Mouse (Mus musculus) midbrain, embryonic 12.5 days (tissue): ENCODE results near the gene Pik3r1. TPM values are rescaled to one million over a fixed set of nuclear protein-coding genes. Genes with fewer than 3 reads are reported as not detected.

ENCODE experiments used
- ATAC-seq: fragments of 200-750 bp; cut with Nextera tagmentation; 2 replicates; pipeline ENCODE4 v1.8.0; 2017; ENCODE audit warnings: low read depth, moderate TSS enrichment, moderate library complexity; ENCODE audit not compliant: low FRiP score
- H3K27ac ChIP-seq: fragments of 300-500 bp; sonication (generic); replicated peaks from 2 replicates; pipeline ENCODE4 v1.5.1; 2016; ENCODE audit warnings: mild to moderate bottlenecking
- H3K27me3 ChIP-seq: fragments of 300-500 bp; sonication (generic); 2 replicates; pipeline ENCODE4 v1.6.1; 2016; ENCODE audit warnings: mild to moderate bottlenecking
- H3K36me3 ChIP-seq: fragments of 300-500 bp; sonication (generic); 2 replicates; pipeline ENCODE4 v1.6.1; 2016
- H3K4me1 ChIP-seq: fragments of 300-500 bp; sonication (generic); 2 replicates; pipeline ENCODE4 v1.6.1; 2016
- H3K4me2 ChIP-seq: fragments of 300-500 bp; sonication (generic); replicated peaks from 2 replicates; pipeline ENCODE4 v1.6.1; 2016; ENCODE audit warnings: mild to moderate bottlenecking, moderate library complexity
- H3K4me3 ChIP-seq: fragments of 300-500 bp; sonication (generic); 2 replicates; pipeline ENCODE4 v1.5.1; 2016; ENCODE audit warnings: mild to moderate bottlenecking
- H3K9ac ChIP-seq: fragments of 300-500 bp; sonication (generic); replicated peaks from 2 replicates; pipeline ENCODE4 v1.6.1; 2016; ENCODE audit warnings: mild to moderate bottlenecking, moderate library complexity
- H3K9me3 ChIP-seq: fragments of 300-500 bp; sonication (generic); 2 replicates; pipeline ENCODE4 v1.6.1; 2016; ENCODE audit warnings: mild to moderate bottlenecking
- WGBS: fragments of 180-500 bp; shearing (Covaris S2); methylation state at CpG from one replicate; pipeline ENCODE4 v1.1.7; 2016; 5-methylcytosine and 5-hydroxymethylcytosine counted together
- polyA plus RNA-seq: library from polyadenylated mRNA; unstranded; fragments of >200 nt; fragmentation: Nextera tagmentation; extraction: Ambion mirVana; gene quantifications from 2 replicates; pipeline ENCODE4 v1.2.1, GENCODE M21; 2016

Gene Pik3r1
- 22.8 and 25.0 TPM in 2 replicates for polyA plus RNA-seq

DNA sequence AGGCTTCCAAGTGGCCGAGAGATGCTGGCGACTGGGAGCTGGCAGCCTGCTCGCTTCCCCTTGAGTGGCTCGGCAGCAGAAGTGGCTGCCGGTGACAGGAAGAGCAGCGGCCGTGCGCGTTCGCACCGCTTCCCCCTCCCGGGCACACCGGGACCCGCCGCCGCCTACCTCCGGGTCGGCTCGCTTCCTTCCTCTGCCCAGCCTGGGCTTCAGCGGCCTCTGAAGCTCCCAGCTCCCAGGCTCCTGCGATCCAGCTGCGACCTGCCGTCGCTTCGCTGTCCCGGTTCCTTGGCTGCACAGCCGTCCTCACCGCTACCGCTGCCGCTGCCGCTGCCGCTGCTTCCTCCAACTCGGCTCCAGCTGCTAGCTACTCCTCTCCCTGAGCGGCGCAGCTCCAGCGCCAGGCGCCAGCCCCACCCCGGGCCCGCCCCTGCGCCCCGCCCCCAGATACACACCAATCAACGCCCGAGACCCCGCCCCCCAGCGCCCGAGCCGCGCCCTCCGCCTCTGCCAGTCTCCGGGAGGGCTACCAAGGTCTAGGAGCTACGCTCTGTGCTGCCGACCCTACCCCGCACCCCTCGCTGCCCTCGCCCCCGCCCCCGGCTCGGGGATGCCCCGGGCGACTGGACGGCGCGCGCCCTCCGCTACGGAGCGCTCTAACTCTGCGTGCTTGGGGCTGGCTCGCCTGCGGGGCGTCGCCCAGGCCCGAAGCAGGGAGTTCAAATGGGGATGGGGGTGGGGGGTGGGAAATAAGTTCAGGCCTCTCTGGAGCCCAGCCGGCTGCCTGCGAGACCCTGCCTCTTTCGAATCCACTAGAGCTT lies at the start of gene Pik3r1:
Gene Pik3r1, minus strand, starts transcription at position 409 of the 821 bp plus-strand sequence.
- 1% methylated on average over 55 of the region's 76 CpGs for WGBS

GRCm38 (mm10) chr13:101813267-101813900 lies 45.4 kb upstream of the Pik3r1 start:
- H3K36me3 ChIP-seq: no peaks in the 10 kb centered on the region
- 12% methylated on average over 10 of the region's 10 CpGs for WGBS
- H3K9me3 ChIP-seq: no peaks in the 10 kb centered on the region
- peaks cover 15% of the 10 kb centered on the region for H3K4me1 ChIP-seq
- peaks cover 4% of the 10 kb centered on the region; the same call in 1 of the 2 replicates for H3K27me3 ChIP-seq
- peak overlapping the region; percentile 32 for H3K4me2 ChIP-seq
- peak; percentile 88 for ATAC-seq
- no peak overlapping the region for H3K9ac ChIP-seq
- 0 out of 2 replicates have a peak overlapping the region, but pooled peaks have one; percentile 6 for H3K27ac ChIP-seq
- H3K4me3 ChIP-seq: no peak overlapping the region

More for the DNA sequence above, at the start of gene Pik3r1:
- H3K4me2 ChIP-seq: peak within 1 kb of the TSS; percentile 68
- H3K27ac ChIP-seq: peak within 1 kb of the TSS; percentile 95
- no peaks in the 10 kb centered on the region for H3K9me3 ChIP-seq
- H3K9ac ChIP-seq: peak within 1 kb of the TSS; percentile 84
- peak; percentile 97 for ATAC-seq
- peaks cover 21% of the 10 kb centered on the region for H3K4me1 ChIP-seq
- H3K27me3 ChIP-seq: no peaks in the 10 kb centered on the region
- no peaks in the 10 kb centered on the region for H3K36me3 ChIP-seq
- peak within 1 kb of the TSS; percentile 69 for H3K4me3 ChIP-seq

- H3K4me2 ChIP-seq: no peak overlapping the region
- ATAC-seq: no peak
- no peak overlapping the region for H3K9ac ChIP-seq
- H3K4me1 ChIP-seq: peaks cover 15% of the 10 kb centered on the region
- peaks cover 4% of the 10 kb centered on the region; the same call in 1 of the 2 replicates for H3K27me3 ChIP-seq
- no peak overlapping the region for H3K4me3 ChIP-seq
- H3K27ac ChIP-seq: no peak overlapping the region
- WGBS: 62% methylated on average over 5 of the region's 5 CpGs
- H3K9me3 ChIP-seq: no peaks in the 10 kb centered on the region
- no peaks in the 10 kb centered on the region for H3K36me3 ChIP-seq
Observed at GRCm38 (mm10) chr13:101812341-101812740, 44.3 kb upstream of the Pik3r1 start.

GRCm38 (mm10) chr13:101811882-101812281 lies 43.9 kb upstream of the Pik3r1 start:
- Histone ChIP-seq H3K36me3 (no peaks in the 10 kb centered on the region), H3K4me3 (no peak overlapping the region), H3K9me3 (no peaks in the 10 kb centered on the region), H3K4me1 (peaks cover 15% of the 10 kb centered on the region), H3K9ac (no peak overlapping the region), H3K27ac (no peak overlapping the region), H3K27me3 (peaks cover 4% of the 10 kb centered on the region; the same call in 1 of the 2 replicates), H3K4me2 (no peak overlapping the region)
- 46% methylated on average over 9 of the region's 9 CpGs for WGBS
- ATAC-seq: peak; percentile 27; the same call in 1 of the 2 replicates

DNA sequence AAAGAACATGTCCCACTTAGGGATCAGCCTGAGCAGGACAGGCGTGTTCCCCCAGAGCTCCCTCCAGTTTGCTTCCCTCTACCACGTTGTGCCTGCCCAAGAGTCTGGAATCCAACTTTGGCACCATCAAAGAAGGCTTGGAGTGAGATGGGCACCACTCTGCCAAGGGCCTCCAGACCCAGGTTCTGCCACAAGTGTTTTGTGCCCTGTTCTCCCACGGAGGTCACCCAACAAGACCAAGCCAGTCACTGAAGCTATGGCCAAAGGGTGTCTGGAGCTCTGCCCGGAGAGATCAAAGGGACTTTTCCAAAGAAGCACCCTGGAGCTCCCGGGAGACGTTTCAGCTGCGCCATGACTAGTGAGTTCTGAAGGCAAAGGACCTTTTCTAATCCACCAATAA lies 42.6 kb upstream of the Pik3r1 start:
- Histone ChIP-seq H3K4me1 (peaks cover 15% of the 10 kb centered on the region), H3K9ac (no peak overlapping the region), H3K9me3 (no peaks in the 10 kb centered on the region), H3K4me3 (no peak overlapping the region), H3K4me2 (no peak overlapping the region), H3K27me3 (peaks cover 7% of the 10 kb centered on the region; the same call in 1 of the 2 replicates), H3K27ac (no peak overlapping the region), H3K36me3 (no peaks in the 10 kb centered on the region)
- no peak for ATAC-seq
- 81% methylated on average over 7 of the region's 7 CpGs for WGBS

GRCm38 (mm10) chr13:101809796-101810195 lies 41.8 kb upstream of the Pik3r1 start:
- H3K36me3 ChIP-seq: no peaks in the 10 kb centered on the region
- no peak overlapping the region for H3K27ac ChIP-seq
- peaks cover 10% of the 10 kb centered on the region; the same call in 1 of the 2 replicates for H3K27me3 ChIP-seq
- H3K4me2 ChIP-seq: no peak overlapping the region
- H3K9me3 ChIP-seq: no peaks in the 10 kb centered on the region
- WGBS: 81% methylated on average over 3 of the region's 3 CpGs
- no peak overlapping the region for H3K9ac ChIP-seq
- H3K4me1 ChIP-seq: peaks cover 15% of the 10 kb centered on the region
- no peak for ATAC-seq
- no peak overlapping the region for H3K4me3 ChIP-seq

DNA sequence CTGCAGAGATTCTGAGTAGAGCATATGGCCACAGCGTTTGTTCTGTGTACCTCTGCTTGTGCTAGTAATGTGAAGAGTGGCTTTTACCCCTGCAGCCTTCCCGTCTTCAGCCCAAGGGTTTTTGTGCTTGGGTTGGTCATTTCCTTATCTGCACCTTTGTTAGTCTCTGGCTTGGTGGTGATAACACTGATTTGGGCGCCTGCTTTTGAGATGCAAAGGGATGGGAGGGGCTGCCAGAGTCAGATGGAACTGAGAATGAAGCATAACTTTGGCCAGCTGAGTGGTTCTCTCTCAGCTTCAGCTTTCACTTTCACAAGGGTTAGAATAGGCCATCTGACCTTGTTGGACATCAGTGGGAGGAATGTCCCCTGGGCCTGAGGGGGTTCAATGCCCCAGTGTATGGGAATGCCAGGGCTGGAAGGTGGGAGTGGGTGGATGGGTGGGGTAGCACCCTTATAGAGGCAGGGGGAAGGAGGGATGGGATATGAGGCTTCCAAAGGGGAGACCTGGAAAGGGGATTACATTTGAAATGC lies 37.6 kb upstream of the Pik3r1 start:
- no peaks in the 10 kb centered on the region for H3K9me3 ChIP-seq
- H3K36me3 ChIP-seq: no peaks in the 10 kb centered on the region
- no peak overlapping the region for H3K4me2 ChIP-seq
- H3K4me1 ChIP-seq: no peaks in the 10 kb centered on the region
- ATAC-seq: no peak
- no peak overlapping the region for H3K9ac ChIP-seq
- WGBS: 67% methylated on average over 3 of the region's 3 CpGs
- H3K27me3 ChIP-seq: peaks cover 12% of the 10 kb centered on the region
- H3K4me3 ChIP-seq: no peak overlapping the region
- no peak overlapping the region for H3K27ac ChIP-seq

- no peaks in the 10 kb centered on the region for H3K9me3 ChIP-seq
- H3K4me2 ChIP-seq: peak overlapping the region; percentile 57
- H3K36me3 ChIP-seq: no peaks in the 10 kb centered on the region
- peaks cover 16% of the 10 kb centered on the region; the same call in 1 of the 2 replicates for H3K27me3 ChIP-seq
- peak overlapping the region; percentile 90 for H3K27ac ChIP-seq
- peak overlapping the region; percentile 64 for H3K9ac ChIP-seq
- H3K4me3 ChIP-seq: peak overlapping the region; percentile 42
- peaks cover 5% of the 10 kb centered on the region; the same call in 1 of the 2 replicates for H3K4me1 ChIP-seq
- WGBS: 3% methylated on average over 38 of the region's 41 CpGs
- ATAC-seq: peak; percentile 96
Observed at GRCm38 (mm10) chr13:101801372-101802186, 33.6 kb upstream of the Pik3r1 start.

- Histone ChIP-seq H3K4me2 (peak overlapping the region; percentile 57), H3K36me3 (no peaks in the 10 kb centered on the region), H3K27ac (peak overlapping the region; percentile 90), H3K4me3 (peak overlapping the region; percentile 42), H3K4me1 (peaks cover 5% of the 10 kb centered on the region; the same call in 1 of the 2 replicates), H3K9me3 (no peaks in the 10 kb centered on the region), H3K27me3 (peaks cover 16% of the 10 kb centered on the region; the same call in 1 of the 2 replicates), H3K9ac (peak overlapping the region; percentile 64)
- 22% methylated on average over 10 of the region's 10 CpGs for WGBS
- ATAC-seq: peak; percentile 38
Observed at GRCm38 (mm10) chr13:101800833-101801371, 32.9 kb upstream of the Pik3r1 start.

- no peaks in the 10 kb centered on the region for H3K9me3 ChIP-seq
- H3K27ac ChIP-seq: peak overlapping the region; percentile 17; the same call in 1 of the 2 replicates
- no peaks in the 10 kb centered on the region for H3K36me3 ChIP-seq
- H3K27me3 ChIP-seq: peaks cover 10% of the 10 kb centered on the region; the same call in 1 of the 2 replicates
- H3K4me3 ChIP-seq: no peak overlapping the region
- H3K9ac ChIP-seq: no peak overlapping the region
- WGBS: 72% methylated on average over 13 of the region's 13 CpGs
- peaks cover 5% of the 10 kb centered on the region; the same call in 1 of the 2 replicates for H3K4me1 ChIP-seq
- ATAC-seq: no peak
- H3K4me2 ChIP-seq: no peak overlapping the region
Observed at GRCm38 (mm10) chr13:101800021-101800596, 32.1 kb upstream of the Pik3r1 start.
